Mouse (Mus musculus): ENCODE measurements around the gene Apbb1. TPM values are rescaled to one million over a fixed set of nuclear protein-coding genes. Genes with fewer than 3 reads are reported as not detected.

Gene Apbb1
- total RNA-seq, 2 experiments from 2014 or later: 67.0 to 76.3 TPM

DNA sequence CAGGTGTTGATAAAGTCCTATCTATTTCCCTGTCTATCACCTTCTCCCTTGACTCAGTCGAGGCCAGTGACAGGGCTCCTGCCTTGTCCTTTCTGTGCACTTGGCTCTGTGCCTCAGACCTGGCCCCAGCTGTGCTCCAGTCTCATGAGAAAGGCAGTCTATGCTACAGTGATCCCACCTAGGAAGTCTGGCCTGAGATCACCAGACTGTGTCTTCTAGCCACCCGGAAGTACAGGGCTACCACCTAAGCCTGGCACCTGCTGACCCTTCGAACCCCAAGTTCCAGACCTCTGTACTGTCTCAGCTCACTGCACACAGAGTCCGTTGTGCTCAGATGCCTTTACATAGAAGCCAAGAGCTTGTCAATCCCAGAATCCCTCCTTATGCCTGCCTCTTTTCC is 53.4 kb downstream of the Apbb1 start:
- no peak for DNase-seq
- intact Hi-C loops (cut with DNase I): no loop called here

DNA sequence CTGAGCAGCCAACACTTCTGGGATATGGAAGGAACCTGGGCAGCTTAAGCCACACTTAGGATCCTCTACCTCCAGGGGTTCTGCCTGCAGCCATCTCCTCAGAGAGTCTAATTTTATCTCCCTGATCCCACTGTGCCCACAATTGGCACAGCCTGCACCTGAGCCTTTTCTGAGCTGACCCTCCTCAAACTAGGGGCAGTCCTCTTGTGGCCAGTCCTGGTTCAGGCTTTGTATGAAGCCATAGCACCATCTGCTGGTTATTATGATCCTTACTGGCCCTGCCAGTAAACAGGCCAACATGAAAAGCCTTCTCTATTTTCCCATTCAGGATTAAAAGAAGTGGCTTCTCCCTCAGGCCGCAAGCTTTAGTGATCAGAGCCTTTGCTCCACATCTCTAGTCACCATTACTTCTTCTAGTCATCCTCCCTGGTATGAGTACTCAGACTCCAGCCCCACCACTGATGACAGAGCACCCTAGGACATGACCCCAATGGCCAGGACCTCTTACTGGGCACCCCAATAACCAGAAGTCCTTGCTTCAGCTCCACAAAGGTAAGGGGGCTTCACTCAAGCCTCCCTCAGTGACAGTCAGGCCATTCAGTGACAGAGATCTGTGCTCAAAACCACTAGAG is 54.0 kb downstream of the Apbb1 start:
- DNase-seq: peak; percentile 36 to 65
- intact Hi-C loops (cut with DNase I): no loop called here

DNA sequence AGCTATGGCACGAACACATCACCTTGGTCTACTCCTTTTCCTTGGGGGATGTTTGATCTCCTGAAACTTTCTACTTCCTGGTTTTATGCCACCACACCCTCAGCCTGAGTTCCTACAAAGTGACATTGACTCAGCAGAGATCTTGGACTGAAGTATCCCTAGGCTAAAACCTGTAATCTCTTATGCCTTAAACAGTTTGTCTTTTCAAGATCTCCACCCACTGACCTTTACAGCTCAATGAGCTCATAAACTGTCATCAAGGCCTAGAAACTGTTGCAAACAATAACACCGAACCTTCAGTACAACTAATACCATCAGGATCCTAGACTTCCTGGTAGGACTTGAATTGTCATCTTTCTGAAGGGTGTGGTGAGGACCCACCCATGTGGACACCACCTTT is 57.2 kb downstream of the Apbb1 start:
- intact Hi-C loops (cut with DNase I): no loop called here
- DNase-seq: no peak

DNA sequence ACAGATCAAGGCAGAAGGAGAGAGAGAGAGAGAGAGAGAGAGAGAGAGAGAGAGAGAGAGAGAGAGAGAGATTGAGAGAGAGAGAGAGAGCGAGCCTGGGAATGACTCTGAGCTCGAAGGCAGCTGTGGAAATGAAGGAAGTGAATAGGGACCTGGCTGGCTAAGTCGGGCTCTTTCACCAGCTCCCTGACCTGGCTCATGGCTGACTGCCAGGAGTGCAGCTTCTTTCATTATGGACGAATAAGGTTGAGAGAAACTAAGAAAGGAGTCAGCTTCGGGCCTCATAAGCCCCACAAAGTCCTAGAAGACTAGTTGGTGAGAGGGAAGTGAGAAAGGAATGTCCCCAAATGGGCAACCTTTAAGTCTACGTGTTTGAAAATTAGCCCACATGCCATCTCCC is 61.3 kb downstream of the Apbb1 start:
- intact Hi-C loops (cut with DNase I): no loop called here
- no peak for DNase-seq

DNA sequence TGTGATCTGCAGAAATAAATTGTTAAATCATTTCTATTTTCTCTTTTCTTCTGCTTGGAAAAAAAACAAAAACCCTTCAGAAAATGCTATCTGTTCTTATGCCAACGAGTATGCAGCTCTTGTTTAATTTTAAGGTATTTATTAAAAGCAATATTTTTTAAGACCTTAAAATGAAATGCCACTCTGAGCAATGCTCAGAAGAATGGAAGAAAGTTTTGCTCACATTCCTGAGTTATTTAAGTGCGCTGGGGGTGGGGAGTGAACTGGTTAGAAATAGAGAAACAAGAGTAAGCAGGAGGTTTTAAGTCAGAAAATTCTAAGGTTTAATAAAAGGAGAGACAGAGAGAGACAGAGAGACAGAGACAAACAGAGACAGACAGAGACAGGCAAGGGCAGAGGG is 61.7 kb downstream of the Apbb1 start:
- DNase-seq: no peak
- intact Hi-C loops (cut with DNase I): loop anchor here (10.0 kb wide), 1 partner anchor 275 kb away; no protein-coding TSS in a partner anchor

DNA sequence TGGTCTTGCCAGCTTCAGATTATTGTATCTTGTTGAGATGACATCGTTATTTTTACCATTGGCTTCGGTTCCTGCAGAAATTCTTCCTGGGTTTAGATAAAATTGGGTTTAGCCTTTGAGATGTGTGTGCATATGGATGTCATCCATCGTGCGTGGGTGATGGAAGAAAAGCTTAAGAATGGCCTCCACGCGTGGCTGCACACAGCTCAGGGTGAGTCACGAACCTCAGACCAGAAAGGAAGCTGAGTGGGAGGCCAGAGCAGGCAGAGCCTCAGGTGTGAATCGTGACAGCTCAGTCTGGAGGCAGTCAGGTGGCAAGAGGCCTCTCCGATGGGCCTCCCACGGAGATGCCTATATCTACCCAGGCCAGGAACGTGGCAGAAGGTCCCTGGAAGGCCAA is 62.1 kb downstream of the Apbb1 start:
- intact Hi-C loops (cut with DNase I): loop anchor here (10.0 kb wide), 1 partner anchor 275 kb away; no protein-coding TSS in a partner anchor
- no peak for DNase-seq

DNA sequence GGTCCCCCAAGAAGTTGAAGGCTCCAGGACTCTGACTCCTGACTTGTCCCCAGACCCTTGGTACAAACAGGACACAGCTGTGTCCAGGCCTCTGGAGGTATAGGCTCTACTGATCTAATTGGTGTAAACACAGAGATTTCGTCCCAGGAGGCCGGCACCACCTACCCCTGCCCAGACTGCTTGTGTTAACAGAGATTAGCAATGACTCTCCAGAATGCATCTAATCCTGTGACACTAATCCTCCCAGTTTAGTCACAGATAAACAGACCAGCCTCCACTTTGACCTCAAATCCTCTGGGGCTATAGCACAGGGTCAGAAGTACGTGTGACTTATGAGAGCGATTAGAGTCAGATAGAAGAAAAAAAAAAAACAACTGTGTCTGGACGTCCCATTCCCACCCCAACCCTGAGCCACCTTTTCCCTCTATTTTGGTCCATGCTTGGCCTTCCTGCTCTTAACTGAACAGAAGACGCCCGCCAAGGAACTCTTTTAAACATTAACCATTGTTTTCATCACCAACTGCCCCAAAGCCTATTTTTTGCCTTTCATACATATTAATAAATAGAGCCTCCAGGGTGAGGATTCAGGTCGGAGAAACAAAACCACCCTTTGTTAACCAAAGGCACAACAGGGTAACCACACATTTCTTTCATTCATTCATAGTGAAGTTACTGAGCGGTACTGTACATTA is 64.6 kb downstream of the Apbb1 start:
- intact Hi-C loops (cut with DNase I): loop anchor here (10.0 kb wide), 1 partner anchor 272 kb away; no protein-coding TSS in a partner anchor
- no peak for DNase-seq

DNA sequence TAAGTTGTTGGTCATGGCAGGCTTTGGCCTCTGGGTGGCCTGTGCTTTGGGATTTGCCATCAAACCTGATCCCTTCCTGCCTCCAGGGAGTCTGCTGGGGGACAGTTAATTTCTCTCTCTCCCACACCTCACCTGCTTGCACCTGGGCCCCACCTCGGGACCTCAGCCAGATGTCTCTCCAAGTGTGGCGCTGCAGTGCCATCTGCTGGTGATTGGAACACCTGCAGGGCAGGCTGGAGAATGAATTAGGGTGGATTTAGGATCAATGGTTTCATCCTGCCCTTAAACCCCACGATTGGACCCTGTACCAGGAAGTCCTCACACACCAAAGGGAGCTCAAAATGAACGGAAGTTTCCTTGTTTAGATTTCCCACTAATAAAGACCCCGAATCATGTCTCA is 66.3 kb downstream of the Apbb1 start:
- intact Hi-C loops (cut with DNase I): loop anchor here (1.0 to 10.0 kb wide), 4 partner anchors 38 to 345 kb away; no protein-coding TSS in a partner anchor
- DNase-seq: peak; percentile 43 to 71

DNA sequence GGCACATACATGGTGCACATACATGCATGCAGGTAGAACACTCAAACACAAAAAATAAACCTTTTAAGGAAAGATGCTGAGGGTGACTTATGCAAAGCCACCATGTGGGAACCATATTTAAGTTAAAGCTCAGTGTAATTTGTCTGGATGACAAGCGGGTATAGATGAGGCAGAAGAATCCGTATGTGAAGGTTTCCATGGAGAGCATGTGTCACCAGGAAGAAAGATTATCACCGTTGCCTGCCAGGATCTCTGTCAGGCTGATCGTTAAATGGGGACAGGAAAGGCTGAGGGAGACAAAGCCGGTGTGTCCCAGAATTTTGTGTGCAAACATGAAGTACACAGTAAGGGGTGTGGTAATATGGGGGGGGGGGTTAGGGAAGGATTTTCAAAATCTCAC is 66.9 kb downstream of the Apbb1 start:
- intact Hi-C loops (cut with DNase I): loop anchor here (10.0 kb wide), 1 partner anchor 270 kb away; no protein-coding TSS in a partner anchor
- DNase-seq: no peak

DNA sequence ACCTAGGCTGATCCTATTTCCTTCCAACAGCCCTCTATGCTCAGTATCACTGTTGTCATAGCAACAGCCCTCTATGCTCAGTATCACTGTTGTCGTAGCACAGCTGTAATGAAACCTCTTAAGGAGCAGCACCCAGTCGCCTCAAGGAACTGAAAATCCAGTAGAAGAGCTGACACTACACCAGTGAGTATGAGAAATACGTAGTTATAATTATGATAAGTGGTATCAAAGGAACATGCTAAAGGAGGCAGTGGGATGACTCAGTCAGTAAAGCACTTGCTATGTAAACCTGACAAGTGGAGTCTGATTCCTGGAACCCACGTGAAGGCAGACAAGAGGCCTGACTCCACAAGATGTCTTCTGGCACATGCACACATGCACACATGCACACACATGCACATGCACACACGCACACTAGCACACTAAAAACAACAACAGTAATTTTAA is 67.6 kb downstream of the Apbb1 start:
- DNase-seq: no peak
- intact Hi-C loops (cut with DNase I): loop anchor here (10.0 kb wide), 1 partner anchor 269 kb away; no protein-coding TSS in a partner anchor

DNA sequence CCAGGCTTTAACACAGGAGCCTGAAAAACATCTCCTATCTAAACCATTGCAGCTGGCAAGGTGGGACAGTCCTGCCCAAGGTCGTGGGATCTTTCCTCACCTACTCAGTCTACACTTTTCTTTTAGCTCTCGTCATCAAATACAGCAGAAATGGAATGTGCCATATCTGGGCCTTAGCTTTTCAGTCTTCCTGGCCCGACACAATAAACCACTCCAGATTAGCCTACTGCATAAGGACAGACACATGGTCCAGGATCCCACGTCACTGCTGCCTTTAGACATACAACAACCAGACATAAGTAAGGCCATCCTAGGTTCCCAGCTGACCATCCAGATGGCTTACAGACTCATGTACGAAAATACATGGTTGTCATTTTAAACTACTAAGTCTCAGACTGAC is 71.3 kb downstream of the Apbb1 start:
- intact Hi-C loops (cut with DNase I): loop anchor here (10.0 kb wide), 1 partner anchor 265 kb away; no protein-coding TSS in a partner anchor
- DNase-seq: no peak

Other genes starting within 250 kb of the Apbb1 start
- not detected for gene Olfr690, start 247.5 kb downstream of the Apbb1 start, total RNA-seq (2021)
- under 1 TPM in 1 of 2 experiments, not detected in 1; 0.17 TPM for gene Olfr691, start 239.4 kb downstream of the Apbb1 start, total RNA-seq (2021)
- gene Olfr692, start 213.4 kb downstream of the Apbb1 start, total RNA-seq (2021): not detected
- not detected for gene Gm5901, start 206.6 kb downstream of the Apbb1 start, total RNA-seq (2021)
- gene Fam160a2, start 181.6 kb downstream of the Apbb1 start, total RNA-seq (2021): 10 to 100 TPM; 25.8 to 26.1 TPM
- gene Cnga4, start 177.1 kb downstream of the Apbb1 start, total RNA-seq (2021): not detected
- gene Cckbr, start 155.9 kb downstream of the Apbb1 start, total RNA-seq (2021): not detected
- 10 to 100 TPM; 45.4 to 46.2 TPM for gene Cavin3, start 99.4 kb downstream of the Apbb1 start, total RNA-seq (2021)
- gene Smpd1, start 27.3 kb downstream of the Apbb1 start, total RNA-seq (2021): 100 to 1,000 TPM; 120 to 137 TPM
- gene Hpx, start 18.5 kb upstream of the Apbb1 start, total RNA-seq (2021): under 1 TPM; 0.17 to 0.34 TPM
- gene Trim3, start 51.9 kb upstream of the Apbb1 start, total RNA-seq (2021): 10 to 100 TPM; 34.4 to 36.9 TPM
- 100 to 1,000 TPM in 1 of 2 experiments, 10 to 100 TPM in 1; 97.3 to 100 TPM for gene Timm10b, start 58.4 kb upstream of the Apbb1 start, total RNA-seq (2021)
- 10 to 100 TPM; 24.1 to 24.5 TPM for gene Arfip2, start 58.8 kb upstream of the Apbb1 start, total RNA-seq (2021)
- gene Gm45799, start 58.9 kb upstream of the Apbb1 start, total RNA-seq (2021): 1 to 10 TPM; 1.1 to 3.0 TPM
- under 1 TPM; 0.45 to 0.72 TPM for gene Dnhd1, start 69.2 kb upstream of the Apbb1 start, total RNA-seq (2021)
- 100 to 1,000 TPM; 156 to 157 TPM for gene Ilk, start 154.9 kb upstream of the Apbb1 start, total RNA-seq (2021)
- 10 to 100 TPM; 14.3 to 14.7 TPM for gene Rrp8, start 155.7 kb upstream of the Apbb1 start, total RNA-seq (2021)
- 100 to 1,000 TPM; 102 to 108 TPM for gene Taf10, start 162.7 kb upstream of the Apbb1 start, total RNA-seq (2021)
- 10 to 100 TPM; 42.2 to 46.6 TPM for gene Tpp1, start 170.6 kb upstream of the Apbb1 start, total RNA-seq (2021)
- gene Dchs1, start 206.0 kb upstream of the Apbb1 start, total RNA-seq (2021): 10 to 100 TPM; 30.6 to 34.2 TPM
- 100 to 1,000 TPM in 1 of 2 experiments, 10 to 100 TPM in 1; 100.0 to 110 TPM for gene Mrpl17, start 229.4 kb upstream of the Apbb1 start, total RNA-seq (2021)